Mouse (Mus musculus) layer of hippocampus, adult 8-10 months (tissue): ENCODE results near the gene Rgs7. TPM values are rescaled to one million over a fixed set of nuclear protein-coding genes. Genes with fewer than 3 reads are reported as not detected.

Source experiments
- DNase-seq, 2 experiments: peaks; one replicate each; pipeline ENCODE4 v3.0.0; 2022; ENCODE audit warnings: low spot score in 2 of 2
- total RNA-seq, 4 experiments: library from RNA; stranded (reverse); gene quantifications; 2 replicates each; pipeline ENCODE4 v1.2.4; 2022

Rgs7 gene
- total RNA-seq, 4 experiments from 2014 or later, result 74.8 to 84.7 (median 78.1) TPM

DNA sequence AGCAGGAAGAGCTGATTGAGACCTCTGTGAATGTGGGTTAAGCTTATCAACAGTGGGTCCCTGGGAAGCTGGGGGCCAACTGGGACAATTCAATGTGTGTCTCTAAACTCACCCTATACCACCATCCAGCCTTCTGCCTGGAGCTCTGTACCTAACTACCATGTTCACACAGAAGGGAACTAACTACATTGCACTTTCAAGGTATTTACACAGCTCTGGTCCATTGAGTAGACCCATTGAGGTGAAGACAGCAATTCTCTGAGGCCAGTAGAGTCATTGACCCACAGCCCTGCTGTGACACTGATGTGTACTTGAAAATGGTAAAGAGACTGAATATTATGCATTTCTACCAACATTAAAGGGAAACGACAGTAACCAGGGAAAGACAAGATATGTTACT lies 313.6 kb downstream of the Rgs7 start:
- no peak for DNase-seq

DNA sequence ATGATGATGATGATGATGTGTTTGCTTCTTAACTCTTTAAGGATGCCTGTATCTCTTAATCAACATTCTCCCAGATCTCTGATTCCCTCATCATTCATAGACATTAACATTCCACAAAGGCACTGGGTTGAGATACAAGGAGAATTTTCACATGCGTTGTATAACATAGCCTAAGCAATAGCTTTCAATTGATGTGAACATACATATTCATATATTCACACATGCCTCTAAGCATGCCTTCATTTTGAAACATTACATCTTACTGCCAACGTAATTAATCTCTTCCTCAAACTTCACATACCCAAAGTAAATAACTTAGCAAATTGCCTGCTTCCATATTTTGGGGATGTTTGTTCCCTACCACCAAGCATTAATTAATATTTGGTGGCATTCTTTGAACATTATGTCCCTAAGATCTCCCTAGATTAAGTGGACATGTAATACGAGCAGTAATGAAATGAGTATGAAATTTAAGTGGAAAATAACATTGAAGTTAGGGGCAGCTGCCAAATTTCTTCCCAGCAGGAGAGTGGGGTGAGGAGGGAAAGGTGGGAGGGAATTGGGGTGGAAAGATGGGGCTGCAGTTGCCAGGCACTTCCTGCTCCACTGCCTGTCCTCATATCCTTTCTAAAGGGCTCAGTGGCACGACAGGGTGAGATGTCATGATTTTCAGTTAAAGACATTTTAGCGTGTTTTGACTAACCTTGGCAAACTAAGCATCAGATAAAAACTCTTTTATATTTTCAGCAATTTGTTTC lies 317.2 kb downstream of the Rgs7 start:
- DNase-seq, result no peak

DNA sequence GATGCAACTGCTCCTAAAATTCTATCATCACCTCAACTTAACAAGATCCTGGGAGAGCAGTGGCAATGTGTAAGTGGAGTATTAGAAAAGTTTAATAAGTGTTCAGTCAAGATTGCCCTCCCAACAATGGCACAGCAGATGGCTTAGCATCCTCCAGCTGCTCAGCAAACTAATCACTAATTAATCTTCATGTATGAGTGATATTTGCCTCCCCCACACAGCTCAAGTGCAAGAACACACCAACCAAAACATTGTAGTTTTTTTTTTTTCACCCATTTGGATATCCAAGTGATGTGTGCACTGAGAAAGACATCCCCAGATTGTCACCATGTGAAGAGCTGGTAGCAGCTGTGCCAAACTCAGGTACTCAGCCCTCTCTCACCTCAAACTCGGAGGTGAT lies 336.8 kb downstream of the Rgs7 start:
- DNase-seq, result peak; percentile 13 to 24

GRCm38 (mm10) chr1:175143051-175143450 lies 349.2 kb downstream of the Rgs7 start:
- no peak for DNase-seq

- DNase-seq, result no peak
These were observed 363.8 kb downstream of the Rgs7 start for GRCm38 (mm10) chr1:175128525-175128924.

- DNase-seq, result no peak
These were observed 367.9 kb downstream of the Rgs7 start for GRCm38 (mm10) chr1:175124416-175124815.

- no peak for DNase-seq
These were observed 373.3 kb downstream of the Rgs7 start for GRCm38 (mm10) chr1:175118904-175119555.

DNA sequence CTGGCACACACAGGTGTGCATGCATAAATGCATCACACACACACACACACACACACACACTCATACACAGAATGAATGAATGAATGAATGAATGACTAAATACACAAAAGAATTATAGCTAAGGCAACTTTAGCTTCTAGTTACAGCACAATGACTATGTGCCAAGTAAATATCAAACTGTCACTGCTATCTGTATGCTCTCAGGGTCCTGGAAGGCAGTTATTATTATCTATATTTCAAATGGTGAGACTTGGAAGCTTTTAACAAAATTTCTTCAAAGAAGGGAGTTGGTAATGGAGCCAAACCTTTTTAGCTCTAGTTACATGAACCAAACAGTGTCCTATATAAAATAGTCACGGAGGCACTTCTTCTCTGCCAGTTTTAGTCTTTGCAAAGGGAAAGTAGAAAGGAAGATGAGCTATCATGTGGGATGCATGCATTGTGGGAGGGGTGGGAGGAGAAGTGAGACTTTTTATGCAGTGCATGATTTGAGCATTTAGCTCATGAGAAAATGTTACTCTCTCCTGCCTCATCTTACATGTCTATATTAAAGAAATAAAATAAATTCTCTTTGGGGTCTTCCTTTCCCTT lies 383.9 kb downstream of the Rgs7 start:
- no peak for DNase-seq

DNA sequence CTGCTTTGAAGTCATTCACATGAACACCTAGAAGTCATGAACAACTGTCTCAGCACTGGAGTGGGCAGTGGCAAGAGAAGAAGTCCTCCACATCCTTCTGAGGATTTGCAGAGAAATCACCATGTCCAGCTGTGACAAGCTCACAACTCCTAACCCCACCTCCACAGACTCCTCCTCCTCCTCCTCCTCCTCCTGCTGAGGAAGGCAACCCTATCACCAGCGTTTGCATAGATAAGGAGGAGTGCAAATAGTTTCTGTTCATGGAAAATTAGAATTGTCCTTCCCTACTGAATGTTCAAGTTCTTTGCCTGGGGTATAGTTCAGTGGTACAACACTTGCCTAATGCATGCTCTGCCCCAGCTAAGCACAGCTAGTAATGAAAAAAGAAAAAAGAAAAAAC lies 386.0 kb downstream of the Rgs7 start:
- DNase-seq, result no peak

DNA sequence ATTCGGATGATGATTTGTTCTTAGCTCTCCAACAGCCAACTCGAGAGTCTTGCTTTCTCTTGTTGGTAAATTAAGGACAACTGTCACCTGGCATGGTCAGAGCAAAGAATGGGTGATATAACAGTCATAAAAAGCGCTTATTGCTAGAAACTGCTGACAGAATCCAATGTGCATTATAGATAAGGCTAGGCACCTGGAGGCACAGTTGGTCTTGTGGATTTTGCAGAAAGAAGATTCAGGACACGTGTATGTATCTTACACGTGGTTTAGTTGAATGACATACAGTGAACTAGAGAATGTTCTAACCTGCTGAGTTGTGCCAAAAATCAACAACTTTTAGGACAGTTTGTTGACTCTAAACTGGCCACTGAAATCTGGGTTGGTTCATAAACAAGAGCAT lies 386.9 kb downstream of the Rgs7 start:
- DNase-seq, result no peak

DNA sequence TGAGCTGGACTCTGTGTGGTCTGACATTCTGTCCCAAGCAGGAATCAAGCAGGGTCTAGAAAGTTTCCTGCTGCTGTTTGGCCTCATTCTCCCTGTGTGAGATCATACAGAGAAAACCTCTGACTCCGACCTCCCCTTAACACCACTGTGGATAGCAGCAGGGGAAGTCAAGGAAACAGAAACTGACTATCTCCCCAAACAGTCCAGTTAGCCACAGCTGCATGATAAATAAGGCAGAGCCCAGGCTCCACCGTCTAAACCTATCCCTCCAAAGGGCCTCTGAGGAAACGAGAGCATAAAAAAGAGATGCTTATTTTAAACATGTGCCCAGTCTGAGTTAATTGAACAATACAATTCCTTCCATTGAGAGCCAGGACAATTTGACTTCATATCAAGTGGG lies 395.3 kb downstream of the Rgs7 start:
- DNase-seq, result no peak

DNA sequence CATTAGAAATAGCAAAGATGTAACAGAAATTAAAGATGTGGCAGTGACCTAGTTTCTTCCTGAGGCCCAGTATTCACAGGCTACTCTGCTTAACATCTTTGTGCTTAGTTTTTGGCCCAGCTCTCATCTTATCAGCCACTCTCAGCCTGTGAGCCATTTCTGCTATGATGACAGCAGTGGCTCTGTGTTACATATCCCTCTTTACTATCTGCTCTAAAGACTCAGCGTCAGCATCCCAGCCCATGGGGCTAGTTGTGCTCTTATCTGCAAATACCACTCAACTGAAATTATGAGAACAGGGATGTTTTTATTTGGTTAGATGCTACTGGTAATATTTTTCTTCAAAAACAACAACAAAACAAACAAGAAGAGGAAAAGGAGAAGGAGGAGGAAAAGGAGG lies 410.2 kb downstream of the Rgs7 start:
- DNase-seq, result no peak

DNA sequence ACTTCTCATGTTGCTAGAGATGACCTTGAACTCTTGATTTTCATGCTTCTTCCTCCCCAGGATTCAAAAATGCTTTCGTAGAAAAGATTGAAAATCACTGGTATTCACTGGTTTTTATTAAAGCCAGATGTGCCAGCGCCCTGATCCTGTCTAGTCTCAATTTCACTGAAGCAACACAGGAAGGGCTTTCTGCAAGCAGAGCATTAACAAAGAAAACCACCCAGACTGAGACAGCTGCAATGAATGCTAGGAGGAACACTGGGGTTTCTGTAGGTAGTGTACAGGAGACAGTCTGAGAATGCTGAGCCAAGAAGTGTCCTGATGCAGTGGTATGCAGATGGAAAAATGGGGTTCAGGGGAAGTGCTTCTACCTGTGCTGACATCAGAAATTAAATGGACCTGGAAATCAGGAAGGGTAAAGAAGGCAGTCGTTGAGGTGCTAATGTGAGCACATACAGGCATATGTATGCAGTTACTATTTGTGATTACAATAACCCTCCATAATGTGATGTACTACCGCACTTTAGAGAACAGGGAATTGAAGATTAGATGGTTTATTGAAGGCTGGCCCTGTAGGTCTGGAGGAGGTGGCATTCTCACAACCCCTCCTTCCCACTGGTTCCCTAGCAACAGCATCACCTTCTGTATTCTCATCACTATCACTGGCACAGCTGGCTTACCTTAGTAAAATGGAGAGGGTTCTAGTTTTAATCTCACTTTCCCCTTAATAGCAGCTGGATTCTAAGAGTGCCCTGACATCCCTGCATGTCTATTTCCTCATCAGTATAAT lies 412.3 kb downstream of the Rgs7 start:
- no peak for DNase-seq

DNA sequence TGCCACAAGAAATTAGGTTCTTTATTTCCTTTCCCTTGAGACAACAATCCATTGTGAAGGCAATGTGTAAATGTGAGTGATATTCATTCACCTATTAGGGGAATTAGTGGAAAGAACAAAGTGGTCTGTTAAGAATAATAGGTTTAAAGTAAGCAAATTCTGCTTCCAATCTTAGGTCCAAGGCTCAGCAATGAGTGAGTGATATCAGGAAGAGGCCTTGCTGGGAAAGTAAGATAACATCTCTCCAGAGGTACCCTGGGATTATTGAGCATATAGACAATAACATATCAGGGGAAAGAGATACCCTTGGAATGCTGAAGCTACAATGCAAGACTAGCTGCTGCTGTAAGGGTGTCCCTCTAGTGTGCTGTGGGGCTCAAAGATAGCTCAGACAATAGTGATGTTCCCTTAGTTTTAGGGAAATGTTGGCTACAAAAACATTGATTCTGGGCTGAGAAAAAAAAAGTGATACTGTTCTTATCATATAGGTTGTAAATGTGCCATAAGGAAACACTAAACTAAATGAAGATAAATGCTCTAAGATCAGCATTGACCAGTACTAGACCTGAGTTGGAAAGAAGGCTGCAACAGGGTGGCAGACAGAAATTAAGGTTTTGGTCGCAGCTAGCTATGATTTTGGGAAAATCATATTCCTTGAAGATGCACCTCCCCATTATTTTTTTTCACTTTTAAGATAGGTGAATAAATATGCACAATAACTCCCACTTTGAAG lies 418.6 kb downstream of the Rgs7 start:
- no peak for DNase-seq

- DNase-seq, result no peak
These were observed 422.5 kb downstream of the Rgs7 start for GRCm38 (mm10) chr1:175069758-175070290.

- no peak for DNase-seq
These were observed 443.2 kb downstream of the Rgs7 start for GRCm38 (mm10) chr1:175049121-175049520.

DNA sequence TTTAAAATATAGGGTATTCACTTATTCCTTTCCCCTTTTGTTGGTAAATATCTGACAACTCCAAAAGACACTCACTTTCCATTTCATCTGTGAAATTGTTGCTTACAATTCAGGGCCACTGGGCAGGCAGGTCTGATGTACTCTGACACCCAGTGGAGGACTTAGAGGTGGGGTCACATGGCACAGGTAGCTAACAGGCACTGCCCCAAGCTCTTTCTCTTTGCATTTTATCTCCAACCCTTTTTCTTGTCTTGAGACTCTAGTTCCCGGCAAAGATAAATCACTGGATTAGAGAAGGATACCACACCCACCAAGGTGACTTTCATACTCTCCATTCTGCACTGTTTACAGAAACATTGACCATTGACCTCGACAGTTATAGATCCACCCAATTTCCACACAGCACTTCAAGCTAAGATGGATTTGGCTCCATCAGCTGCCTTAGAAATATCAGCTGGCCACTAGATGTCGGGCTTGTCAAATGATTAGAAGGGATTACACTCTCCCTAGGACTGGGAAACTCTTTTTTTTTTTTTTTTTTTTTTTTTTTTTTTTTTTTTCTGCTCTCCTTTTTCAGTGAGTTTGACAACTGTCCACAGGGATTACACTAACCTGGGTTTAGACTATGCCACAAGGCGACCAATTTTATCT lies 451.0 kb downstream of the Rgs7 start:
- peak; percentile 22 to 57 for DNase-seq

GRCm38 (mm10) chr1:175040038-175040437 lies 452.3 kb downstream of the Rgs7 start:
- DNase-seq, result no peak

DNA sequence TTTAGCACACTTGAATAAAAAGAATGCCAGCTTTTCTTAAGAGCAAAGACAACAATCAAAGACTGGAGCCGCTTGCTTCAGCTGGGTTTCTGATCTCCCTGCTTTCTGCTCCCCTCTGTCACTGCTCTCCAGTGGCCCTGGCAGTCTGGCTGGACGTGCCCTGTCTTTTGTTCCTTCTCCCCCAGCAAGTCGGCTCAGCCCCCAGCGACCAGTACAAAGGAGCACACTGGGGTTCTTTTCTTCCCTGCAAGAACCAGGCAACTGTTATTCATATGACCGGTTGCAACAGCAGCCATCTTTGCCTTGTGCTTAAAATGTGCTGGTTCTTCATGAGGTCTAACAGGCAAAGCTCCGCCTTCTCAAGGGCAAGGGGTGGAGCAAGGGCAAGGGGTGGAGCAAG lies 452.7 kb downstream of the Rgs7 start:
- no peak for DNase-seq

- DNase-seq, result no peak
These were observed 456.8 kb downstream of the Rgs7 start for GRCm38 (mm10) chr1:175035461-175035860.
